Mouse (Mus musculus): ENCODE results near the gene Mkln1. TPM values are rescaled to one million over a fixed set of nuclear protein-coding genes. Genes with fewer than 3 reads are reported as not detected.

The Mkln1 gene
- polyA plus RNA-seq, 1 experiment from 2014 or later = 148 TPM

DNA sequence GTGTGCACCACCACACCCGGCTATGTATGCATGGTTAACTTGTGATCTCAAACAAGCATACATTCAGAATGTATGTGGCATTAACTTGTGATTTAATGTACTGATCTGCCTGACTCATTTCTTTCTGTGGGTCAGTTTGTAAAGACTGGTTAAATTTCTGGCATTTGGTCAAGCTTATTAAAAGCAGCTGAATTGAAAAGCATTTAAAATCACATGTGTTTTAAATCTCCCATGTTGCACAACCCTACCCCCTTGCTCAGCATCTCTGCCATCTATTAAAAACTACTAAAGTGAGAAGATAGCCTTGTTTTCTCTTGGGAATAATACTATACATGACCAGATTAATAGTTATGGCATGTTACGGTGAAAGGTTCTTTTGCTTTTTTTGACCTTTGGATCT, 88.1 kb downstream of the Mkln1 start:
- no peaks in the 10 kb centered on the region for H3K9me3 ChIP-seq (ENCODE audit: control insufficient read depth, low read length)
- H3K4me2 ChIP-seq (ENCODE audit: low read depth, low read length) = no peak overlapping the region
- ATAC-seq (ENCODE audit: low read depth) = no peak
- H3K27me3 ChIP-seq (ENCODE audit: control insufficient read depth, insufficient read depth, low read length) = no peaks in the 10 kb centered on the region
- 89% methylated on average over 2 of the region's 2 CpGs for WGBS
- no peak overlapping the region for H3K27ac ChIP-seq (ENCODE audit: low read depth, low read length)
- no peak overlapping the region for H3K4me3 ChIP-seq (ENCODE audit: low read depth, low read length)
- H3K9ac ChIP-seq (replicated peaks; ENCODE audit: low read depth, low read length) = no peak overlapping the region
- H3K36me3 ChIP-seq (ENCODE audit: control insufficient read depth, insufficient read depth, low read length) = no peaks in the 10 kb centered on the region
- no peaks in the 10 kb centered on the region for H3K4me1 ChIP-seq (ENCODE audit: control insufficient read depth, insufficient read depth, low read length)

DNA sequence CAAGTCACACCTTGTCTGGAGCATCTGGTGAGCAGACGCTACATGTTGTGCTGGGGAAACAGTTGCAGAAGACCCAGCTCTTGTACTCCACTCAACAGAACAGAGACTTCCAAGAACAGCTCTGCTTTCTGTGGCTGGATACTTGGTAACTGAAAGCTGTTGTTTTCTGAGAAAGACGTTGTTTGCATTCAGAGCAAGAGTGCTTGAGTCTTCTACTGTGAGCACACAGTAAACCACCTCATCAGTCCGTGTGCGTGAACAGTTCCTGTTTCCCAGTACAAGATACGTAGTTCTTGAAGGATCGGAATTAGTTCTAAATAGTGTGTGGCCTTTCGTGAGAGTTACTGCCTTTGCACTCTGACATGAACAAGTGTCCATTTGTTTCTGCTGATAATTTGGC, 91.4 kb downstream of the Mkln1 start:
- Histone ChIP-seq H3K4me1 (ENCODE audit: control insufficient read depth, insufficient read depth, low read length) (no peaks in the 10 kb centered on the region), H3K36me3 (ENCODE audit: control insufficient read depth, insufficient read depth, low read length) (no peaks in the 10 kb centered on the region), H3K4me2 (ENCODE audit: low read depth, low read length) (no peak overlapping the region), H3K27ac (ENCODE audit: low read depth, low read length) (no peak overlapping the region), H3K9ac (replicated peaks; ENCODE audit: low read depth, low read length) (no peak overlapping the region), H3K9me3 (ENCODE audit: control insufficient read depth, low read length) (no peaks in the 10 kb centered on the region), H3K27me3 (ENCODE audit: control insufficient read depth, insufficient read depth, low read length) (no peaks in the 10 kb centered on the region), H3K4me3 (ENCODE audit: low read depth, low read length) (no peak overlapping the region)
- 93% methylated on average over 7 of the region's 7 CpGs for WGBS
- ATAC-seq (ENCODE audit: low read depth) = no peak

DNA sequence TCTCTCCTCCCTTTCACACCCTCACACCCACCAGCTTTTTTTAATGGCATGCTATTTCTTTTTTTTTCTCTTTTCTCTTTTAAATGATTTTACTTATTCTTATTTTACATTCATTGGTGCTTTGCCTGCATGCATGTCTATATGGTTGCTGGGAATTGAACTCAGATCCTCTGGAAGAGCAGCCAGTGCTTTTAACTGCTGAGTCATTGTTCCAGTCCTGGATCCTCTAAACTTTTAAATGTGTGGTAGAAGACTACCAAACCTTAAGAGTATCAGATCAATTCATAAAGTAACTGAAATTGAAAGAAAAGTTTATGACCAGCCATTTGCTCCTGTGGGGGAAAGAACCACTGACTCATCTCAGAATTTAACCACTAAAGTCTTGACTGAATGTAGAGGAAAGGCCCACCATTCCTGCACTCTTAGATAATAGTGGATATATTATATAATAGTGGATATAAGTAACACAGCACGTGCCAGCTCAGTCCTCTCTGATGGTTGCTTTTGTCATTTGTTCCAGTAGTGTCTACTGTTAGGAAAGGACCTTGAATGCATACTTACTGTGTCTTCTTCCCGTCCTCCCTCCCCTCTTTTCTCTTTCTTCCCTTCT, 96.7 kb downstream of the Mkln1 start:
- no peaks in the 10 kb centered on the region for H3K4me1 ChIP-seq (ENCODE audit: control insufficient read depth, insufficient read depth, low read length)
- H3K27me3 ChIP-seq (ENCODE audit: control insufficient read depth, insufficient read depth, low read length) = no peaks in the 10 kb centered on the region
- peaks cover 9% of the 10 kb centered on the region; the same call in 1 of the 2 replicates for H3K36me3 ChIP-seq (ENCODE audit: control insufficient read depth, insufficient read depth, low read length)
- ATAC-seq (ENCODE audit: low read depth) = no peak
- no peak overlapping the region for H3K9ac ChIP-seq (replicated peaks; ENCODE audit: low read depth, low read length)
- H3K4me2 ChIP-seq (ENCODE audit: low read depth, low read length) = no peak overlapping the region
- H3K4me3 ChIP-seq (ENCODE audit: low read depth, low read length) = no peak overlapping the region
- no peak overlapping the region for H3K27ac ChIP-seq (ENCODE audit: low read depth, low read length)
- H3K9me3 ChIP-seq (ENCODE audit: control insufficient read depth, low read length) = no peaks in the 10 kb centered on the region
- WGBS = 78% methylated on average over 2 of the region's 2 CpGs

DNA sequence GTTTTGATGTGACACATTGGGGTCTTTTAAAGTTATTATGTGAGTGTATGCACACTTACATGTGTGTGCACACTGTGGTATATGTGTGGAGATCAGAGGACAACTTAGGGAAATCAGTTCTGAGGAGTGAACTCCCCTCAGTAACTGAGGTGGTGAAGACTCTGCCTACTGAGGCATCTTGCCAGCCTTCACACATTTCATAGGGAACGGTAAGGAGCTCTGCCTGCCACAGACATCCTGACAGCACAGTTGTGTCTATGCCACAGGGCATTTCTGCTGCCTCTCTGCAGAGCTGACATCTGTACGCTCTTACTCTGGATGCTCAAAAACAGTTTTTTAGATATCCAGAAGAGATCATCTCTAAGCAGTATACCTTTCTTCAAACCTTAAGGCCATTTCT, 97.7 kb downstream of the Mkln1 start:
- H3K36me3 ChIP-seq (ENCODE audit: control insufficient read depth, insufficient read depth, low read length) = peaks cover 9% of the 10 kb centered on the region; the same call in 1 of the 2 replicates
- no peak overlapping the region for H3K9ac ChIP-seq (replicated peaks; ENCODE audit: low read depth, low read length)
- no peak overlapping the region for H3K4me2 ChIP-seq (ENCODE audit: low read depth, low read length)
- H3K4me3 ChIP-seq (ENCODE audit: low read depth, low read length) = no peak overlapping the region
- no peak for ATAC-seq (ENCODE audit: low read depth)
- no peaks in the 10 kb centered on the region for H3K4me1 ChIP-seq (ENCODE audit: control insufficient read depth, insufficient read depth, low read length)
- 86% methylated on average over 2 of the region's 2 CpGs for WGBS
- H3K27me3 ChIP-seq (ENCODE audit: control insufficient read depth, insufficient read depth, low read length) = no peaks in the 10 kb centered on the region
- no peaks in the 10 kb centered on the region for H3K9me3 ChIP-seq (ENCODE audit: control insufficient read depth, low read length)
- H3K27ac ChIP-seq (ENCODE audit: low read depth, low read length) = no peak overlapping the region

DNA sequence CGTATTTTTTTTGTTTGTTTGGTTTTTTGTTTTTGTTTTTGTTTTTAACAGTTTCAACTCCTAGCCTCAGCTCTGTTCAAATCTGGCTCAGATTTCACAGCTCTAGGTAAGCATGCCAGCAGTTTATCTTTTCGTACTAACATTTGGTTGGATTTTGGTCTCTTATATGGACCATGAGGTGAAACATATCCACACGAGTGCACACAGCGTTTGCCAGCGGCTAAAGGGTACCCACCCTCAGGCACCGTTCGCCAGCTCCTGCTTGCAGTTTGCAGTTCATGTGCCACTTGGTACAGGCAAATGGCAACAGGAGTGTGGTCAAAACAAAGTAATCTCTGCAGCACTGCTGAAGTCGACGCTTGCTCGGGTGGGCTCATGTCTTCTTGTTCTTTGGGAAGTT, 101.3 kb downstream of the Mkln1 start:
- Histone ChIP-seq H3K27ac (ENCODE audit: low read depth, low read length) (no peak overlapping the region), H3K9me3 (ENCODE audit: control insufficient read depth, low read length) (no peaks in the 10 kb centered on the region), H3K4me1 (ENCODE audit: control insufficient read depth, insufficient read depth, low read length) (no peaks in the 10 kb centered on the region), H3K4me3 (ENCODE audit: low read depth, low read length) (no peak overlapping the region), H3K27me3 (ENCODE audit: control insufficient read depth, insufficient read depth, low read length) (no peaks in the 10 kb centered on the region), H3K4me2 (ENCODE audit: low read depth, low read length) (no peak overlapping the region), H3K36me3 (ENCODE audit: control insufficient read depth, insufficient read depth, low read length) (peaks cover 9% of the 10 kb centered on the region; the same call in 1 of the 2 replicates), H3K9ac (replicated peaks; ENCODE audit: low read depth, low read length) (no peak overlapping the region)
- ATAC-seq (ENCODE audit: low read depth) = no peak
- WGBS = 92% methylated on average over 10 of the region's 10 CpGs

DNA sequence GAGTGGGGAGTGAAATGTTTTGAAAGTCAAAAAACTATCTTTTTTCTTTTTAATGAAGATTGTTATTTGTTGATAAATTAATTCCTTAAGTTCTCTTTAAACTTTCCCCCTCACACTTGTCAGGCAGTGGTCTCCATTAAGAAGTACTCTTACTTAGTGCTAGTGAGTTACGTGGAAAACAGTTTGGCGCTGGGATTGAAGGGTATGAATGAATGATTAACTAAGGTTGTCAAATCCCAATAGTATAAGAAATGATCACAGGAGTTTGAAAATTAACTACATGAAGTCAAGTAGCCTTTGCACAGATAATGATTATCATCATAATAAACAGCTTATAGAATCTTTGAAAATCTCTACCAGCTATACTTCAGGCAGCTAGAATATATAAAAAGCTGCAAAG, 101.7 kb downstream of the Mkln1 start:
- Histone ChIP-seq H3K27ac (ENCODE audit: low read depth, low read length) (no peak overlapping the region), H3K36me3 (ENCODE audit: control insufficient read depth, insufficient read depth, low read length) (peaks cover 9% of the 10 kb centered on the region; the same call in 1 of the 2 replicates), H3K9ac (replicated peaks; ENCODE audit: low read depth, low read length) (no peak overlapping the region), H3K27me3 (ENCODE audit: control insufficient read depth, insufficient read depth, low read length) (no peaks in the 10 kb centered on the region), H3K9me3 (ENCODE audit: control insufficient read depth, low read length) (no peaks in the 10 kb centered on the region), H3K4me3 (ENCODE audit: low read depth, low read length) (no peak overlapping the region), H3K4me2 (ENCODE audit: low read depth, low read length) (no peak overlapping the region), H3K4me1 (ENCODE audit: control insufficient read depth, insufficient read depth, low read length) (no peaks in the 10 kb centered on the region)
- WGBS = 83% methylated on average over 2 of the region's 2 CpGs
- no peak for ATAC-seq (ENCODE audit: low read depth)

DNA sequence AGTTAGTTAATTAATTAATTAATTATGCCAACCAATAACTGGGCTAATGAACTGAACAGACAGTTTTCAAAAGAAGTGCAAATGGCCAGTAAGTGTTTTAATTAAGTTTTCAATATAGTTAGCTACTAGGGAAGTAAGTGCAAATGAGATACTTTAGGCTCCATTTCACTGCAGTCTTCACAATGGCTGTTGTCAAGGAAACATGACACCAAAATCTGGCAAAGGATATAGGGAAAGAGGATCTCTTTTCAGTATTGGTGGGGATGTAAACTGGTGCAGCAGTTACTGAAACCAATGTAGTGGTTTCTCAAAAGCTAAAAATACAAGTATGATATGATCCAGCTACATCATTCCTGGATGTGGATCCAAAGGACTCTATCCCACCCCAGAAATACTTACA, 102.2 kb downstream of the Mkln1 start:
- Histone ChIP-seq H3K4me2 (ENCODE audit: low read depth, low read length) (no peak overlapping the region), H3K9me3 (ENCODE audit: control insufficient read depth, low read length) (no peaks in the 10 kb centered on the region), H3K27me3 (ENCODE audit: control insufficient read depth, insufficient read depth, low read length) (no peaks in the 10 kb centered on the region), H3K27ac (ENCODE audit: low read depth, low read length) (no peak overlapping the region), H3K4me1 (ENCODE audit: control insufficient read depth, insufficient read depth, low read length) (no peaks in the 10 kb centered on the region), H3K36me3 (ENCODE audit: control insufficient read depth, insufficient read depth, low read length) (peaks cover 9% of the 10 kb centered on the region; the same call in 1 of the 2 replicates), H3K9ac (replicated peaks; ENCODE audit: low read depth, low read length) (no peak overlapping the region), H3K4me3 (ENCODE audit: low read depth, low read length) (no peak overlapping the region)
- no peak for ATAC-seq (ENCODE audit: low read depth)

DNA sequence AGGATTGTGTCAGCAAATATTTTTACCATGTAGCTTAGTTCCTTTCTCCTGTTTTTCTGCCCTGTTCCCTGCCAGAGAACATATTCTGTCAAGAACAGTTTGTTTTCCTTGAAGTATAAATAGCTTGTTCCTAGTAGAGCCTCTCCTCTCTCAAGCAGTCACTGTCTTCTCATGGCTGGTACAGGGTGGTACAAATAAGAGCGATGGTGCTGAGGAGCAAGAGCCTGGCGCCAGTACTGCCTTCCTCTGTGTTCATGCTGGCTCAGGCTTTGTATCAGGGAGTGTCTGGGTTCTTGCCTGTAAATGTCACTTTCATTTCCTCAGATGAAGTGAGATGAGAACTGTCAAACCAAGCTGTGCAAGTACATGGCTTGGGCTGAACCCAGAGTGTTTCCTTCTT, 104.1 kb downstream of the Mkln1 start:
- H3K9ac ChIP-seq (replicated peaks; ENCODE audit: low read depth, low read length) = no peak overlapping the region
- no peaks in the 10 kb centered on the region for H3K4me1 ChIP-seq (ENCODE audit: control insufficient read depth, insufficient read depth, low read length)
- H3K9me3 ChIP-seq (ENCODE audit: control insufficient read depth, low read length) = no peaks in the 10 kb centered on the region
- ATAC-seq (ENCODE audit: low read depth) = no peak
- no peaks in the 10 kb centered on the region for H3K27me3 ChIP-seq (ENCODE audit: control insufficient read depth, insufficient read depth, low read length)
- H3K27ac ChIP-seq (ENCODE audit: low read depth, low read length) = no peak overlapping the region
- no peak overlapping the region for H3K4me3 ChIP-seq (ENCODE audit: low read depth, low read length)
- 92% methylated on average over 2 of the region's 2 CpGs for WGBS
- no peaks in the 10 kb centered on the region for H3K36me3 ChIP-seq (ENCODE audit: control insufficient read depth, insufficient read depth, low read length)
- H3K4me2 ChIP-seq (ENCODE audit: low read depth, low read length) = no peak overlapping the region

DNA sequence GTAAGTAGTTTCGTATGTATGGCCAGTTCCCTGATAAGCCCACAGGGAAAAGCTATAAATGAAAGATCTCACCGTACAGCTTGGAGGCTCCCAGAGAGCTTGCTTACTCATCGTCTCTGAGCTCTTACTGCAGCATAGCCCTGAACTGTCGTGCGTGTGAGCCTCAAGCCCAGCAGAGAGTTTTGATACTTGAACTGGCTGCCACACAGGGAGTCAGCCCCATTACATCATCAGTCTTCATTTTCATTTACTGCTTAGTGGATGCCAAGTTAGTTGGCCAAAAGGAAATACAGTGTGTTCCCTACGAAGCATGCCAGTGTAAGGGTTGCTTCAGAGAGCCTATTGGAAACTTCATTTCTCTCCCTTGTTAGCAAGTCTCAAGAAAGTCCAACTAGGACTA, 115.2 kb downstream of the Mkln1 start:
- Histone ChIP-seq H3K4me2 (ENCODE audit: low read depth, low read length) (no peak overlapping the region), H3K9ac (replicated peaks; ENCODE audit: low read depth, low read length) (no peak overlapping the region), H3K4me3 (ENCODE audit: low read depth, low read length) (no peak overlapping the region), H3K27me3 (ENCODE audit: control insufficient read depth, insufficient read depth, low read length) (no peaks in the 10 kb centered on the region), H3K4me1 (ENCODE audit: control insufficient read depth, insufficient read depth, low read length) (no peaks in the 10 kb centered on the region), H3K36me3 (ENCODE audit: control insufficient read depth, insufficient read depth, low read length) (no peaks in the 10 kb centered on the region), H3K27ac (ENCODE audit: low read depth, low read length) (no peak overlapping the region), H3K9me3 (ENCODE audit: control insufficient read depth, low read length) (no peaks in the 10 kb centered on the region)
- ATAC-seq (ENCODE audit: low read depth) = no peak
- WGBS = 73% methylated on average over 6 of the region's 6 CpGs

Data from neural tube, embryonic 14.5 days (tissue).